Mouse (Mus musculus) hindbrain, embryonic 10.5 days (tissue): Measurements from ENCODE around the gene Fam209. TPM values are rescaled to one million over a fixed set of nuclear protein-coding genes. Genes with fewer than 3 reads are reported as not detected.

Experiments
- DNase-seq: peaks from one replicate; pipeline ENCODE4 v3.0.0-alpha.2; 2017; ENCODE audit warnings: low spot score
- H3K27ac ChIP-seq: fragments of 300-500 bp; sonication (generic); 2 replicates; pipeline ENCODE4 v1.5.1; 2016; ENCODE audit warnings: mild to moderate bottlenecking, moderate library complexity
- H3K27me3 ChIP-seq: fragments of 300-500 bp; sonication (generic); 2 replicates; pipeline ENCODE4 v1.6.1; 2016; ENCODE audit warnings: mild to moderate bottlenecking; ENCODE audit not compliant: poor library complexity, insufficient read depth, severe bottlenecking
- H3K36me3 ChIP-seq: fragments of 300-500 bp; sonication (generic); 2 replicates; pipeline ENCODE4 v1.6.1; 2016; ENCODE audit warnings: mild to moderate bottlenecking, moderate library complexity
- H3K4me1 ChIP-seq: fragments of 300-500 bp; sonication (generic); replicated peaks from 2 replicates; pipeline ENCODE4 v1.6.1; 2016; ENCODE audit warnings: mild to moderate bottlenecking
- H3K4me3 ChIP-seq: fragments of 300-500 bp; sonication (generic); 2 replicates; pipeline ENCODE4 v1.5.1; 2016; ENCODE audit warnings: mild to moderate bottlenecking, moderate library complexity
- H3K9me3 ChIP-seq: fragments of 300-500 bp; sonication (generic); 2 replicates; pipeline ENCODE4 v1.6.1; 2016; ENCODE audit warnings: mild to moderate bottlenecking, moderate library complexity
- WGBS: fragments of 180-500 bp; shearing (Covaris S2); methylation state at CpG from one replicate; pipeline ENCODE4 v1.1.7; 2016; 5-methylcytosine and 5-hydroxymethylcytosine counted together
- polyA plus RNA-seq: library from polyadenylated mRNA; unstranded; fragments of >200 nt; fragmentation: Nextera tagmentation; extraction: Ambion mirVana; gene quantifications from 2 replicates; pipeline ENCODE4 v1.2.1, GENCODE M21; 2016

Fam209 gene
- polyA plus RNA-seq, 1 experiment from 2014 or later: not detected

- H3K36me3 ChIP-seq: no peaks in the 10 kb centered on the region
- no peak overlapping the region for H3K4me3 ChIP-seq
- 90% methylated on average over 9 of the region's 9 CpGs for WGBS
- peaks cover 33% of the 10 kb centered on the region for H3K4me1 ChIP-seq
- DNase-seq: no peak
- H3K9me3 ChIP-seq: no peaks in the 10 kb centered on the region
- peaks cover 19% of the 10 kb centered on the region for H3K27me3 ChIP-seq
- H3K27ac ChIP-seq: no peak overlapping the region
Measured at GRCm38 (mm10) chr2:172520616-172521371, 48.5 kb downstream of the Fam209 start.

GRCm38 (mm10) chr2:172522528-172522927, 50.2 kb downstream of the Fam209 start:
- no peak overlapping the region for H3K4me3 ChIP-seq
- 86% methylated on average over 12 of the region's 12 CpGs for WGBS
- H3K27ac ChIP-seq: no peak overlapping the region
- H3K36me3 ChIP-seq: no peaks in the 10 kb centered on the region
- no peaks in the 10 kb centered on the region for H3K9me3 ChIP-seq
- H3K27me3 ChIP-seq: peaks cover 12% of the 10 kb centered on the region
- DNase-seq: no peak
- H3K4me1 ChIP-seq: peaks cover 25% of the 10 kb centered on the region

Other genes with a start within 250 kb of the Fam209 start
- gene Mc3r, start 224.0 kb upstream of the Fam209 start, polyA plus RNA-seq: not detected in 2 replicates
- 32.6 and 34.0 TPM in 2 replicates for gene Fam210b, start 127.0 kb upstream of the Fam209 start, polyA plus RNA-seq
- gene Aurka, start 102.0 kb upstream of the Fam209 start, polyA plus RNA-seq: 168 and 202 TPM in 2 replicates
- gene Cstf1, start 101.8 kb upstream of the Fam209 start, polyA plus RNA-seq: 49.7 and 54.8 TPM in 2 replicates
- 0.12 and 0.26 TPM in 2 replicates for gene Cass4, start 78.7 kb upstream of the Fam209 start, polyA plus RNA-seq
- 89.3 and 98.1 TPM in 2 replicates for gene Rtf2, start 32.0 kb upstream of the Fam209 start, polyA plus RNA-seq
- gene Gcnt7, start 13.9 kb upstream of the Fam209 start, polyA plus RNA-seq: 1.6 and 1.8 TPM in 2 replicates
- gene Tfap2c, start 77.1 kb downstream of the Fam209 start, polyA plus RNA-seq: 3.3 and 5.5 TPM in 2 replicates